Mouse (Mus musculus): Measurements from ENCODE around the gene Tet2. TPM values are rescaled to one million over a fixed set of nuclear protein-coding genes. Genes with fewer than 3 reads are reported as not detected.
"Not testable (repeated sequence)": the region's sequence is repeated elsewhere in the genome, so short reads cannot be mapped to it uniquely, and the experiment has no call there.

The Tet2 gene
- 12.3 and 15.0 TPM in 2 replicates for polyA plus RNA-seq (2016; fragmentation: Nextera tagmentation; extraction: Ambion mirVana)

DNA sequence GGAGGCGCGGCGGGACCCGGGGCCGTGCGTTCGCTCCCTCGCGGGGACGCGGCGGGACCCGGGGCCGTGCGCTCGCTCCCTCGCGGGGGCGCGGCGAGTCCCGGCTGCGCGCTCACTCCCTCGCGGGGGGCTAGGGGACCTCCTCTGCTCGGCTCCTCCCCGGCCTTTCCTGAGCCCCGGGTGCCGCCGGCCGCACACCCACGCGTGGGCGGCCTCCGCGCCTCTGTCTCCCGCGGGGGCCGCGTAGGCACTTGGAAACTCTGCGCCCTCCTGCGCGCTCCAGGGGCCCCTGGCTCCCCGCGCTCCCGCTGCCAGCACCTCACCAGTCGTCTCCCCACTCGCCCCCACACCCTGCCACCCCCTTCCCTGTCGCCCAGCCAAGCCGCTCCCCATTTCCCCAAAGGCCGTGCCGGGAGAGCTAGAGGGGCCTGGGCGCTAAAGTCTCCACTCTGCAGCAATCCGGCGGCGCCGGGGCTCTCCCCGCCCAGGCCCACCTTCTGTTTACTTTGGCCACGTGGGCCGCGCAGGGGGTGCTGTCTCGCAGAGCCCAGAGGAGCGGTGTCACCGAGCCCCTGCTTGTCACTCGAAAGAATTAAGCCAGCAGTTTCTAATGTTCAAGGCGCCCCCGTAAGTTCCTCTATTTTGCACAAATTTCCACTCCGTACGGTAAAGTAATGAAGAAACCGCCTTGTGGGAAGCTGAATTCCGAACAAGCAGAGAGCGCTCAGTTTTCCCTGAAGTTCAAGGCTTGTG, at the start of gene Tet2:
Tet2 (minus strand) TSS at position 589 of the 753 bp plus-strand sequence.
- under 1% methylated on average over 73 of the region's 73 CpGs for WGBS
- Histone ChIP-seq H3K27ac (peak within 1 kb of the TSS; percentile 91), H3K27me3 (ENCODE audit: low read depth, poor library complexity, severe bottlenecking) (no peaks in the 10 kb centered on the region), H3K4me1 (peaks cover 15% of the 10 kb centered on the region), H3K4me3 (peak within 1 kb of the TSS; percentile 86), H3K9me3 (replicated peaks) (no peaks in the 10 kb centered on the region), H3K36me3 (no peaks in the 10 kb centered on the region)
- DNase-seq (ENCODE audit: low spot score), result peak; percentile 76

DNA sequence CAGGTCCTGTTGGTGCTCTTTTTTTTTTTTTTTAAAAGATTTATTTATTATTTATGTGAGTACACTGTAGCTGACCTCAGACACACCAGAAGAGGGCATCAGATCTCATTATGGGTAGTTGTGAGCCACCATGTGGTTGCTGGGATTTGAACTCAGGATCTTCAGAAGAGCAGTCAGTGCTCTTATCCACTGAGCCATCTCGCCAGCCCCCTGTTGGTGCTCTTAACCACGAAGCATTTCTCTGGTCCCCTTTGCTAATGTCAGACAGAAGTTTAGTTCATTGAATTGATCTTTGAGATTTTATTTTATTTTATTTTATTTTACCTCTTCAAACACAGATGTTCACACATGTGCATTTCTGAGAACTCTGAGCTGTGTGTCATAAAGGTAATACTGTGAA, 48.1 kb upstream of the Tet2 start:
- not testable (repeated sequence) for DNase-seq (ENCODE audit: low spot score); H3K27me3 ChIP-seq (ENCODE audit: low read depth, poor library complexity, severe bottlenecking); H3K4me3 ChIP-seq; H3K9me3 ChIP-seq (replicated peaks); H3K36me3 ChIP-seq; H3K4me1 ChIP-seq; H3K27ac ChIP-seq
- WGBS, result 86% methylated on average over 2 of the region's 2 CpGs

DNA sequence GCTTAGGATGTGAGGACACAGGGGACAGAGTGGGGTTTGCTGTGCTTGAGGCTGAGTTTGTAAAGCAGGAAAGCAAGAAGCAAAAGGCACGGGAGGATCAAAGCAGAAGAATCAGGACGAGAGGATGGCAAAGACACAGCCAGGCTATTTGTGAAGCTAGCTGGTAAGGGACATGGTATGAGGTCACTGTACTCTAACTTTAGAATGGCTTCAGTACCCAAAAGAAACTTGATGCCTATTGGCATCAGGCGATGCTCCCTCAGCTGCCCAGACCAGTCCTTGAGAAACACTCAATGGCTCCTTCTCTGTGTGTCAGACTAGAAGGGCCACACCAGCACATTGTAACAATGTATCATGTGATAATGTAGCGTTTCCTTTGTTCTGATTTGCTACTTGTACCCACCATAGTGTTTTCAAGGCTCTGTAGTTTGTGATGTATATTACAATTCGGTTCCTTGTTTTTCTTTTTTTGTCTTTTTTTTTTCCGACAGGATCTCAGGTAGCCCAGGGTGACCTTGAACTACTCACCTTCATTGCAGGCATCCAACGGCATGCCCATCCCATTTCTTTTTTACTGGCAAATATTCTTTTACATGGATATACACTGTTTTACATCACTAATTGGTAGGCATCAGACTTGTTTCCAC, 45.7 kb upstream of the Tet2 start:
- Histone ChIP-seq H3K4me3 (no peak overlapping the region), H3K9me3 (replicated peaks) (no peaks in the 10 kb centered on the region), H3K4me1 (no peaks in the 10 kb centered on the region), H3K27me3 (ENCODE audit: low read depth, poor library complexity, severe bottlenecking) (no peaks in the 10 kb centered on the region), H3K27ac (no peak overlapping the region), H3K36me3 (no peaks in the 10 kb centered on the region)
- 82% methylated on average over 7 of the region's 7 CpGs for WGBS
- DNase-seq (ENCODE audit: low spot score), result no peak

DNA sequence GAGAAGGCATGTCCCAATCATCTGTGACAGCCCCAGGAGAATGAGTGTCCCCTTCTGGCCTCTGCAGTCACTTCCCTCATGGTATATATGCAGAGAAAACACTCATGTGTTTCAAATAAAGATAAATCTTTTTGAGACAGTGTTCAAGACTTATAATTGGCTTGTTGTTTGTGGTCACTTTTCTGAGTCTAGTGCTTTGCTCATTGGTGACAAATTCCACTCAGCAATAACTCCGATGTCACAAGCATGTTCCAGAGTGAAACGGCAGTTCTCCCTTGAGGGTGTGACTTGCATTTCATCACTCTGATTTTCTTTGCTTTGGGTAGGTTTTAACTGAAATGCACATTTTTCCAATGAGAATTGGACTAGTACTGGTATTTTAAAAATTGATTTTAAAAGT, 40.1 kb upstream of the Tet2 start:
- Histone ChIP-seq H3K27ac (no peak overlapping the region), H3K4me3 (no peak overlapping the region), H3K27me3 (ENCODE audit: low read depth, poor library complexity, severe bottlenecking) (no peaks in the 10 kb centered on the region), H3K9me3 (replicated peaks) (no peaks in the 10 kb centered on the region), H3K4me1 (no peaks in the 10 kb centered on the region), H3K36me3 (no peaks in the 10 kb centered on the region)
- WGBS, result 82% methylated on average over 2 of the region's 2 CpGs
- no peak for DNase-seq (ENCODE audit: low spot score)

DNA sequence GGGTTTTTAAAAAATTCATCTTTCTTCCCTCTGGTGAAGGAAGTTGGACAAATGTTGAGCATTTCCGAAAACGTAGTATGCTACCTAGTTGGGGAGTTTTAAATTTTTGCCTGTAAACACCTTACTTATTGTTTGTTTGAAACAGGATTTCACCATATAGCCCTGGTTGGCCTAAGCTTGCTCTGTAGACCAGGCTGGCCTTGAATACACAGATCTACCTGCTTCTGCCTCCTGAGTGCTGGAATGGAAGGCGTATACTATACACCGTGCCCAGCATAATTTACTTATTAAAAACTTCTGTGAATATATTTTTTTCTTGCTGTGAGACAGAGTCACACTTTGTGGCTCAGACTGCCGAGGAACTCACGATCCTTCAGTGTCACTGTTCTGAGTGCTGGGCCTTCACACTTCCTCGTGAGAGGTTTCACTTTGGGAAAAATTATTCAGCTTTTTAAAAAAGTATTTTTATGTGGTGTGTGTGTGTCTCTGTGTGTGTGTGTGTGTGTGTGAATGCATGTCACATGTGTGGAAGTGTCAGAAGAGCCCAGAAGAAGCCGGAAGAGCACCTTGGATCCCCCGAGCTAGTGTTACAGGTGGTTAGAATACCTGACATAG, 38.6 kb upstream of the Tet2 start:
- peaks cover 7% of the 10 kb centered on the region; the same call in 1 of the 2 replicates for H3K4me1 ChIP-seq
- no peaks in the 10 kb centered on the region for H3K9me3 ChIP-seq (replicated peaks)
- DNase-seq (ENCODE audit: low spot score), result no peak
- 93% methylated on average over 9 of the region's 9 CpGs for WGBS
- H3K4me3 ChIP-seq, result no peak overlapping the region
- no peaks in the 10 kb centered on the region for H3K36me3 ChIP-seq
- H3K27me3 ChIP-seq (ENCODE audit: low read depth, poor library complexity, severe bottlenecking), result no peaks in the 10 kb centered on the region
- H3K27ac ChIP-seq, result no peak overlapping the region

DNA sequence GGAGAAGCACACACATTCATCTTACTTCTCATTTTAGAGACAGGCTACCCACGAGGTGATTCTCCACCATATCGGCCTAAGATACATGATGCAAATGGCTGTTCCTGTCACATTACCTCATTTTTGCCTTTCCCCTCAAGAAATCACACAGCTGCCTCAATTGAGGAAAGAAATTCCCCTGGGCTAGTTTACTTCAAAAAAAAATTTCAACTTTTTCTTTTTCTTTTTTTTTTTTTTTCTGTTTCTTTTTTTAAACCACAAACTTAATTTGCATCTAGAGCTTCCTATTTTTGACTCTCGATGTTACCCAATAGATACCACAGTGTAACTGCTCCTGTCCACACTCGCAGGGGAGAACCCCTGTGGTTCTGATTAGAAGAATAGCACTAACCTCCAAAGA, 38.0 kb upstream of the Tet2 start:
- Histone ChIP-seq H3K4me3 (no peak overlapping the region), H3K36me3 (no peaks in the 10 kb centered on the region), H3K27me3 (ENCODE audit: low read depth, poor library complexity, severe bottlenecking) (no peaks in the 10 kb centered on the region), H3K27ac (no peak overlapping the region), H3K9me3 (replicated peaks) (no peaks in the 10 kb centered on the region), H3K4me1 (peaks cover 7% of the 10 kb centered on the region; the same call in 1 of the 2 replicates)
- 85% methylated on average over 4 of the region's 4 CpGs for WGBS
- DNase-seq (ENCODE audit: low spot score), result no peak

DNA sequence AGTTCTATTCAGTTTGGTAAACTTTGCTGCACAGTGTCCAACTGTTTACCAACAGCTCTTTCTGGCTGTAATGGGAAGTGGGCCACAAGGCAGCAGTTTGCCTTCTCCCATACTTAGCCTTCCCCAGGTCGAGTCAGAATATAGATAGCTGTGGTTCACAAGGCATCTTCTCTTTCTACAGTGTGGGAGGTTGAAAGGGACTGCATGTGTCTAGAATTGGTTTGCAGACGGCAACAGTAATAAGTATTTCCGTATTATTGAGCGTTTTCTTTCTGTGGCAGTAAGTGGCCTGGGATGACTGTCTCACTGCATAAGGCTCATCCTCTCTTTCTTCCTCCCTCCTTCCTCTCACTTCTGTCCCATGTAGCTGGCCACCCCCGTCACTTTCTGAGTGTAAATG, 37.2 kb upstream of the Tet2 start:
- 89% methylated on average over 5 of the region's 5 CpGs for WGBS

DNA sequence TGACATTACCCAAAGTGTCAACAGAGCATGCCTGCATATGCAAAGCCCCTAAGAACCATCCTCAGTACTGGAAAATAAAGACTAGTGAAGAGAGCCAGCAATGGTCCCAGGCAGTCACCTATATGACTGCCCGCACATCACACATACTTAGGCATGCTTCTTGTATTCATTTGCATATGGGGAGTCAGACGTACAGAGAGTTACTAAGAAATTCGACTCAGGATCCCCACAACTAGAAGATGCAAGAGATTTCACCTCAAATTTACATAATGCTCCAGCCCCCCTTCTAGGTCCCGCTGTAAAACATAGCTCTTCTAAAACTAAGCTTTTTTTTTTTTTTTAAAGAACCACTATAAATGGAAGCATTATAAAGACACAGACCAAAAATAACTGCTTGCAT, 36.6 kb upstream of the Tet2 start:
- H3K4me3 ChIP-seq, result no peak overlapping the region
- DNase-seq (ENCODE audit: low spot score), result no peak
- no peak overlapping the region for H3K27ac ChIP-seq
- H3K4me1 ChIP-seq, result peaks cover 7% of the 10 kb centered on the region; the same call in 1 of the 2 replicates
- WGBS, result 86% methylated on average over 4 of the region's 4 CpGs
- no peaks in the 10 kb centered on the region for H3K9me3 ChIP-seq (replicated peaks)
- H3K36me3 ChIP-seq, result no peaks in the 10 kb centered on the region
- H3K27me3 ChIP-seq (ENCODE audit: low read depth, poor library complexity, severe bottlenecking), result no peaks in the 10 kb centered on the region

More for the DNA sequence above, 37.2 kb upstream of the Tet2 start:
- H3K4me3 ChIP-seq, result no peak overlapping the region
- no peak for DNase-seq (ENCODE audit: low spot score)
- H3K9me3 ChIP-seq (replicated peaks), result no peaks in the 10 kb centered on the region
- H3K36me3 ChIP-seq, result no peaks in the 10 kb centered on the region
- H3K4me1 ChIP-seq, result peaks cover 7% of the 10 kb centered on the region; the same call in 1 of the 2 replicates
- no peaks in the 10 kb centered on the region for H3K27me3 ChIP-seq (ENCODE audit: low read depth, poor library complexity, severe bottlenecking)
- no peak overlapping the region for H3K27ac ChIP-seq

DNA sequence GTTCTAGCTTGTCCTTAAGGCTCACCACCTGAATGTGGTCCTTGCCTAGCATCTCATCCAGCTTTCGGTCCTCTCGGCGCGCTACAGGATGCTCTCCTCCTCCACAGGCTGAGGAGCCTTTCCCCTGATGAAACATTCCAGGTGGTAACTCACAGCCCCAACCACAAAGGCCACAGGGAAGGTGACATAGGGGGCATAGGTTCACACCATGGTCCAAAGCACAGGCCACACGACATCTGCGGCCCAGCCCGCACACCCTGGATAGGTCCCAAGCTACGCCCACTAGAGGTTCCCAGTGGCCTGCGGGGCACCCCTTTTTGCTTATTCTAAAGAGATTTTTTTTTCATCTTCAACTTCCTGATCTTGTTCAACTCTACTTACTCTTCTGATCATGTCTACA, 34.7 kb upstream of the Tet2 start:
- Histone ChIP-seq H3K36me3 (no peaks in the 10 kb centered on the region), H3K4me3 (no peak overlapping the region), H3K4me1 (peaks cover 7% of the 10 kb centered on the region; the same call in 1 of the 2 replicates), H3K27me3 (ENCODE audit: low read depth, poor library complexity, severe bottlenecking) (no peaks in the 10 kb centered on the region), H3K27ac (no peak overlapping the region), H3K9me3 (replicated peaks) (no peaks in the 10 kb centered on the region)
- WGBS, result 86% methylated on average over 9 of the region's 9 CpGs
- no peak for DNase-seq (ENCODE audit: low spot score)

DNA sequence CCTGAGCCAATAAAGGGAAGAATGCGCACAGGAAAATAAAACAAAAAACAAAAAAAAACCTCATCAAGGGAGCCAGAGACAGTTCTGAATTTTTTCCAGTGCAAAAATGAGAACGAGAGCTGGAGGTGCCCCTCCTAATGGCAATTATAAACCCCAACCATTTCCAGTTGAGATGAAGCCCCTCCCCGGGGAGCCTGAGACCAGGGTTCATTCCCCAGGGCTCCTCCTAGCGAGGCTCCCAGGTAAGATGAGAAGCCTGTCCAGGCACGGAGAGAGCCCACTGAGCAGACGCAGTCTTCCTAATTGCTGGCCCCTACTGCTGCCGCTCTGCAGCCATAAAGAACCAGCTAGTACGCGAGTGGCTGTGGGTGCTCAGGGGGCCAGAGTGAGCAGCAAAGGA, 34.2 kb upstream of the Tet2 start:
- H3K27me3 ChIP-seq (ENCODE audit: low read depth, poor library complexity, severe bottlenecking), result no peaks in the 10 kb centered on the region
- H3K4me3 ChIP-seq, result no peak overlapping the region
- 36% methylated on average over 9 of the region's 9 CpGs for WGBS
- H3K4me1 ChIP-seq, result peaks cover 7% of the 10 kb centered on the region; the same call in 1 of the 2 replicates
- H3K9me3 ChIP-seq (replicated peaks), result no peaks in the 10 kb centered on the region
- DNase-seq (ENCODE audit: low spot score), result no peak
- no peaks in the 10 kb centered on the region for H3K36me3 ChIP-seq
- no peak overlapping the region for H3K27ac ChIP-seq

DNA sequence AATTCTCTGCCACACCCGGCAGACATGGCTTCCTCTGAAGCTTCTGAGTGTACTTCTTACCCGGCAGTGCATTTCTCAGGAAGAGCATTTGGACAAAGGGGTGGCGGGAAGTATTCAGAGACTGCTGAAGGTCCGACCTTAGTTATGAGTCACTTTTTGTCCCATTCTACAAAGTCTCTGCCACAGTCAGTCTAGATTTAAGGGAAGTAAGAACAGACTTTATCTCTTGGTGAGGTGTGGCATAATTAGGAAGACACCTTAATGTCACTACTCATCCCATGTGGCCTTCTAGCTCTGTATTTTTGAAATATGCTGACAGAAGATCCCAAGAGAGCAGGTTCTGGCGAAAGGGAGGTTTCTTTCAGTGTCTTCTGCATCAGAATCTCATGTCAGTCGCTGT, 30.0 kb upstream of the Tet2 start:
- 84% methylated on average over 6 of the region's 6 CpGs for WGBS

DNA sequence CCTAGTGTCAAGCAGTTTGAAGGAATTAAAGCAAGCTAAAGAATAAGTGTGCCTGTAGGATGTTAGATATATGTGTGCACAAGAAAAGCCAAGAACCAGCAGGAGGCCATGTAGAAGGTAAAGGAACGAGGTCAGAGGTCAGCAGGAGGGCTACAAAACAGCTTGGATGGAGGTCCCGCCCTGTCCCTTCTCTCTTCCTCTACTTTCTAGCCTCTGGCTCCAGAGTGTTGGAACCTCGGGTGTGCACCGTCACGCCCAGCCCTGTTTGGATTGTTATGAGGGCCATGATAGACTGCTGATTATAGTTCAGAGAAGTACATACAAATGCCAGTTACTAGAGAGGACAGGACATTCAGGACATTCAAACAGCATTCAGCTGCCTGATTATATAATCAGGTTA, 27.0 kb upstream of the Tet2 start:
- Histone ChIP-seq H3K4me3 (no peak overlapping the region), H3K36me3 (no peaks in the 10 kb centered on the region), H3K27ac (no peak overlapping the region), H3K9me3 (replicated peaks) (no peaks in the 10 kb centered on the region), H3K27me3 (ENCODE audit: low read depth, poor library complexity, severe bottlenecking) (no peaks in the 10 kb centered on the region), H3K4me1 (no peaks in the 10 kb centered on the region)
- 80% methylated on average over 5 of the region's 5 CpGs for WGBS
- DNase-seq (ENCODE audit: low spot score), result no peak

More for the DNA sequence above, 30.0 kb upstream of the Tet2 start:
- H3K27me3 ChIP-seq (ENCODE audit: low read depth, poor library complexity, severe bottlenecking), result no peaks in the 10 kb centered on the region
- DNase-seq (ENCODE audit: low spot score), result no peak
- H3K36me3 ChIP-seq, result no peaks in the 10 kb centered on the region
- H3K4me1 ChIP-seq, result peaks cover 7% of the 10 kb centered on the region; the same call in 1 of the 2 replicates
- no peaks in the 10 kb centered on the region for H3K9me3 ChIP-seq (replicated peaks)
- H3K4me3 ChIP-seq, result no peak overlapping the region
- no peak overlapping the region for H3K27ac ChIP-seq
